Mouse (Mus musculus): Measurements from ENCODE around the gene Hs6st2. TPM values are rescaled to one million over a fixed set of nuclear protein-coding genes. Genes with fewer than 3 reads are reported as not detected.

The Hs6st2 gene
- polyA plus RNA-seq, 1 experiment from 2014 or later, result not detected

- 83% methylated on average over 4 of the region's 4 CpGs for WGBS (ENCODE audit: missing documents)
- Histone ChIP-seq H3K79me2 (ENCODE audit: inconsistent target) (no peaks in the 10 kb centered on the region), H3K36me3 (ENCODE audit: inconsistent target) (no peaks in the 10 kb centered on the region), H3K4me3 (ENCODE audit: inconsistent target) (no peak overlapping the region), H3K27ac (no peak overlapping the region)
Measured at GRCm38 (mm10) chrX:51506526-51506925, 175.1 kb downstream of the Hs6st2 start.

GRCm38 (mm10) chrX:51505691-51506090 lies 176.0 kb downstream of the Hs6st2 start:
- Histone ChIP-seq H3K27ac (no peak overlapping the region), H3K79me2 (ENCODE audit: inconsistent target) (no peaks in the 10 kb centered on the region), H3K4me3 (ENCODE audit: inconsistent target) (no peak overlapping the region), H3K36me3 (ENCODE audit: inconsistent target) (no peaks in the 10 kb centered on the region)
- 40% methylated on average over 1 of the region's 1 CpGs for WGBS (ENCODE audit: missing documents)

- WGBS (ENCODE audit: missing documents), result 78% methylated on average over 7 of the region's 7 CpGs
- Histone ChIP-seq H3K27ac (no peak overlapping the region), H3K79me2 (ENCODE audit: inconsistent target) (no peaks in the 10 kb centered on the region), H3K4me3 (ENCODE audit: inconsistent target) (no peak overlapping the region), H3K36me3 (ENCODE audit: inconsistent target) (no peaks in the 10 kb centered on the region)
Measured at GRCm38 (mm10) chrX:51503781-51504471, 177.7 kb downstream of the Hs6st2 start.

GRCm38 (mm10) chrX:51497831-51498230 lies 183.8 kb downstream of the Hs6st2 start:
- Histone ChIP-seq H3K27ac (no peak overlapping the region), H3K36me3 (ENCODE audit: inconsistent target) (no peaks in the 10 kb centered on the region), H3K79me2 (ENCODE audit: inconsistent target) (no peaks in the 10 kb centered on the region), H3K4me3 (ENCODE audit: inconsistent target) (no peak overlapping the region)
- whole genome bisulfite sequencing (ENCODE audit: missing documents), result 75% methylated on average over 1 of the region's 1 CpGs

GRCm38 (mm10) chrX:51488374-51488773 lies 193.3 kb downstream of the Hs6st2 start:
- Histone ChIP-seq H3K79me2 (ENCODE audit: inconsistent target) (no peaks in the 10 kb centered on the region), H3K27ac (no peak overlapping the region), H3K36me3 (ENCODE audit: inconsistent target) (no peaks in the 10 kb centered on the region), H3K4me3 (ENCODE audit: inconsistent target) (no peak overlapping the region)

GRCm38 (mm10) chrX:51469411-51469810 lies 212.2 kb downstream of the Hs6st2 start:
- H3K27ac ChIP-seq, result no peak overlapping the region
- H3K36me3 ChIP-seq (ENCODE audit: inconsistent target), result no peaks in the 10 kb centered on the region
- H3K79me2 ChIP-seq (ENCODE audit: inconsistent target), result no peaks in the 10 kb centered on the region
- no peak overlapping the region for H3K4me3 ChIP-seq (ENCODE audit: inconsistent target)
- WGBS (ENCODE audit: missing documents), result 88% methylated on average over 3 of the region's 4 CpGs

GRCm38 (mm10) chrX:51461413-51461812 lies 220.2 kb downstream of the Hs6st2 start:
- Histone ChIP-seq H3K4me3 (ENCODE audit: inconsistent target) (no peak overlapping the region), H3K27ac (no peak overlapping the region), H3K79me2 (ENCODE audit: inconsistent target) (no peaks in the 10 kb centered on the region), H3K36me3 (ENCODE audit: inconsistent target) (no peaks in the 10 kb centered on the region)
- 36% methylated on average over 3 of the region's 3 CpGs for WGBS (ENCODE audit: missing documents)

GRCm38 (mm10) chrX:51443366-51443765 lies 238.3 kb downstream of the Hs6st2 start:
- 82% methylated on average over 4 of the region's 4 CpGs for WGBS (ENCODE audit: missing documents)
- H3K27ac ChIP-seq, result no peak overlapping the region
- H3K4me3 ChIP-seq (ENCODE audit: inconsistent target), result no peak overlapping the region
- H3K36me3 ChIP-seq (ENCODE audit: inconsistent target), result no peaks in the 10 kb centered on the region
- no peaks in the 10 kb centered on the region for H3K79me2 ChIP-seq (ENCODE audit: inconsistent target)

GRCm38 (mm10) chrX:51431706-51432105 lies 249.9 kb downstream of the Hs6st2 start:
- Histone ChIP-seq H3K27ac (no peak overlapping the region), H3K36me3 (ENCODE audit: inconsistent target) (no peaks in the 10 kb centered on the region), H3K4me3 (ENCODE audit: inconsistent target) (no peak overlapping the region), H3K79me2 (ENCODE audit: inconsistent target) (no peaks in the 10 kb centered on the region)
- WGBS (ENCODE audit: missing documents), result 81% methylated on average over 3 of the region's 3 CpGs

- Histone ChIP-seq H3K36me3 (ENCODE audit: inconsistent target) (no peaks in the 10 kb centered on the region), H3K27ac (no peak overlapping the region), H3K4me3 (ENCODE audit: inconsistent target) (no peak overlapping the region), H3K79me2 (ENCODE audit: inconsistent target) (no peaks in the 10 kb centered on the region)
- 86% methylated on average over 5 of the region's 5 CpGs for WGBS (ENCODE audit: missing documents)
Measured at GRCm38 (mm10) chrX:51425031-51425430, 256.6 kb downstream of the Hs6st2 start.

GRCm38 (mm10) chrX:51410289-51410688 lies 271.4 kb downstream of the Hs6st2 start:
- 89% methylated on average over 2 of the region's 2 CpGs for WGBS (ENCODE audit: missing documents)
- Histone ChIP-seq H3K36me3 (ENCODE audit: inconsistent target) (no peaks in the 10 kb centered on the region), H3K27ac (no peak overlapping the region), H3K79me2 (ENCODE audit: inconsistent target) (no peaks in the 10 kb centered on the region), H3K4me3 (ENCODE audit: inconsistent target) (no peak overlapping the region)

GRCm38 (mm10) chrX:51397457-51397856 lies 284.2 kb downstream of the Hs6st2 start:
- H3K36me3 ChIP-seq (ENCODE audit: inconsistent target), result no peaks in the 10 kb centered on the region
- H3K4me3 ChIP-seq (ENCODE audit: inconsistent target), result no peak overlapping the region
- no peak overlapping the region for H3K27ac ChIP-seq
- H3K79me2 ChIP-seq (ENCODE audit: inconsistent target), result no peaks in the 10 kb centered on the region

GRCm38 (mm10) chrX:51374670-51375069 lies 307.0 kb downstream of the Hs6st2 start:
- H3K36me3 ChIP-seq (ENCODE audit: inconsistent target), result no peaks in the 10 kb centered on the region
- no peaks in the 10 kb centered on the region for H3K79me2 ChIP-seq (ENCODE audit: inconsistent target)
- H3K4me3 ChIP-seq (ENCODE audit: inconsistent target), result no peak overlapping the region
- no peak overlapping the region for H3K27ac ChIP-seq
- WGBS (ENCODE audit: missing documents), result 10% methylated on average over 5 of the region's 5 CpGs

GRCm38 (mm10) chrX:51372477-51373239 lies 309.0 kb downstream of the Hs6st2 start:
- Histone ChIP-seq H3K79me2 (ENCODE audit: inconsistent target) (no peaks in the 10 kb centered on the region), H3K36me3 (ENCODE audit: inconsistent target) (no peaks in the 10 kb centered on the region), H3K4me3 (ENCODE audit: inconsistent target) (no peak overlapping the region), H3K27ac (no peak overlapping the region)
- 54% methylated on average over 5 of the region's 5 CpGs for WGBS (ENCODE audit: missing documents)

- 100% methylated on average over 1 of the region's 1 CpGs for WGBS (ENCODE audit: missing documents)
- Histone ChIP-seq H3K4me3 (ENCODE audit: inconsistent target) (no peak overlapping the region), H3K27ac (no peak overlapping the region), H3K36me3 (ENCODE audit: inconsistent target) (no peaks in the 10 kb centered on the region), H3K79me2 (ENCODE audit: inconsistent target) (no peaks in the 10 kb centered on the region)
Measured at GRCm38 (mm10) chrX:51349682-51350081, 332.0 kb downstream of the Hs6st2 start.
